Mouse (Mus musculus) liver, adult 2 months (tissue): ENCODE measurements around the gene Nptxr.
A peak's percentile ranks its signal among the peaks of the same experiment; 100 is the strongest.

Source experiments
- CTCF ChIP-seq: fragments of 200-500 bp; IDR thresholded peaks from 2 replicates; pipeline ENCODE4 v1.5.1; 2011; ENCODE audit warnings: low read depth, low read length, control low read depth
- POLR2A ChIP-seq: fragments of 200-500 bp; IDR thresholded peaks from 2 replicates; pipeline ENCODE4 v1.6.1; 2011; ENCODE audit warnings: low read length, control low read depth; ENCODE audit not compliant: insufficient read depth; ENCODE audit errors: extremely low read depth

- TF ChIP-seq CTCF (peak; percentile 56), POLR2A (no peak)
These were observed 56.6 kb downstream of the Nptxr start for GRCm38 (mm10) chr15:79747998-79748397.
